Mouse (Mus musculus) cerebellum, adult 11-12 months (tissue): ENCODE measurements around the gene Pdzd8.
A peak's percentile ranks its signal among the peaks of the same experiment; 100 is the strongest.

Source experiments
- DNase-seq: peaks from one replicate; pipeline ENCODE4 v3.0.0; 2022

Gene Pdzd8

GRCm38 (mm10) chr19:59345658-59346283 is at the start of gene Pdzd8:
Gene Pdzd8 (minus strand): TSS chr19:59345780.
- DNase-seq, result peak; percentile 90

DNA sequence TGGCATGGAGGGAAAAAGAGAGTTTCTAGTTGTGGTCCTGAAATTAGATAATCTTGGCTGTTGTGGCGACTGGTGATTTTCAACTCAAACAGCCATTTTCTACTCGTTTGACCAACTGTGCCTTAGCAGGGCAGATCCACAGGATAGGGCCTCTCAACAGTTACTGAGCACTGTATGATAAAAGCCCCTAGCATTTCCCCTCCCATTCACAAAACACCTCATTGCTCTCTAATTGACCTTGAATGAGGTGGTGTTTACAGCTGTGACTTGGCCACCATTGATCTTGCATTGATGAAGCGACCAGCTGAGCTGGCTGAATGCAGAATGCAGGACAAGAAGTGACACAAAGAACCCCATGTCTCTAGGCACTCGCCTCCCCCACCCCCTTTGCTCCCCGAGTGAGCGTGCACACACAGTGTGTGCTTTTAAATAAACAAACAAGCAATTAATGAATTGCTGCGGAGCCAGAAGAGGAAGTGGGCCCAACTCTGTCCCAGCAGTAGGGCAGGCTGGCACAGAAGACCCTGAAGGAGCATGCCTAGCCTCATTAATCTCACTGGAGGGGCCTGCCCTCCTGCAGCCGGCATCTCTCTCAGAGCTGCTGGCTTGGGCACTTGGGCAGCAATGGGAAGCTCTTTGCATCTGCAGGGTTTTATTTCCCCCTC is 48.3 kb upstream of the Pdzd8 start:
- DNase-seq, result peak; percentile 21

DNA sequence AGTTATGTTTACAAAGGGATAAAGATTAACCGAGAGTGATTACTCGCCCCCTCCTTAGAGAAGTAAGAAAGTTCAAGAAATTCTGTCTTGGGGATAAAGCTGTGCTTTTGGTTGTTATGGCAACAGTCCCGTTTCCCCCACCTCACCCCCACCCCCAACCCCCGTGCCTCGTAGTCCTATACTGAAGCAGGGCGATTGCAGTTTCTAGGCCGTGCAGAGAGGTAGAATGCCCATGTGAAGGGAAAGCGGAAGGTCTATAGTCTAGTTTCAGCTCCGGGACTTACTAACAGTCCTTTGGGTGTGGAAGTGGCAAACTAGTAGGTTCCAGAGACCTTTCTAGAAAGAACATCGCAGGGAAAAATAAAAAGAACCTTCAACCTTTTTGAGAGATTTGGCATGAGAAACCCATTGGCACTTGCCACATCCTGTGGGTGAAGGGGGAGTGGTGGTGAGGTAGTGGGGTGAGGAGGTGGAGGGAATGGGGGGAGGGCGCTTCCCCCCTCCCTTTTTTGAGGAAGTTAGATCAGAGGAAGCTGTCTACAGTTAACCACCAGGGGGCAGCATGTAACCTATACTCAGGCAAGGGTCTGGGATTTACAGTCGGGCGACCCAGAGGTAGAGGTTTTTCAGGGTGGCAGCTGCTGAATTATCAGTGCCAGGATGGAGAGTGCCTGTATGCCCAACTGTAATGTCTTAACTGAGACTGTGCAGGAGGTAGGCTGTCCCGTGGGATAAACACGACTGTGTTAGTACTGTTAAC is 43.4 kb upstream of the Pdzd8 start:
- peak; percentile 14 for DNase-seq

- no peak for DNase-seq
Measured at GRCm38 (mm10) chr19:59388399-59388798, 42.8 kb upstream of the Pdzd8 start.

- DNase-seq, result no peak
Measured at GRCm38 (mm10) chr19:59387178-59387577, 41.6 kb upstream of the Pdzd8 start.

GRCm38 (mm10) chr19:59384582-59385495 is 39.3 kb upstream of the Pdzd8 start:
- no peak for DNase-seq

DNA sequence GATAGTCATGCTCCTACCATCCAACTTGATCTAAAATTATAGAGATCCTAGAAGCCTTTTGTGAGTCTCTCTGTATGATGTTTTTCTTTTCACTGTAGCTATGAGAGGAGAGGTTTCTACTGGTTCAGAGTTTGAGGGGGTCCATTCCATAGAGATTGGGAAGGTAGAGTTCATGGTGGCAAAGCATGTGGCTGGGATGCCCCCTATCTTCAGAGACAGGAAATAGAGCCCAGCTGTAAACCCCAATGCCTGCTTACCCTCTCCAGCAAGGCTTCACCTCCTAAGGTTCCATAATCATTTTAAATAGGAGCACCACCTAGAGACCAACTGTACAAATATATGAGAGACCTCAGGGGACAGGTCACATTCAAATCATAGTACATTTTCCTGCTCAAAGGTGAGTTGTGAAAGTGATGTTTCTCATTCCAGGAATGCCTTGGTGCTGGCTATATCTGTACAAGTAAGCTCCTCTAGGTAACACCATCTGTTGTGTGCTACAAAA is 36.9 kb upstream of the Pdzd8 start:
- DNase-seq, result no peak

GRCm38 (mm10) chr19:59379995-59380394 is 34.4 kb upstream of the Pdzd8 start:
- no peak for DNase-seq

- no peak for DNase-seq
Measured at GRCm38 (mm10) chr19:59376481-59376880, 30.9 kb upstream of the Pdzd8 start.

DNA sequence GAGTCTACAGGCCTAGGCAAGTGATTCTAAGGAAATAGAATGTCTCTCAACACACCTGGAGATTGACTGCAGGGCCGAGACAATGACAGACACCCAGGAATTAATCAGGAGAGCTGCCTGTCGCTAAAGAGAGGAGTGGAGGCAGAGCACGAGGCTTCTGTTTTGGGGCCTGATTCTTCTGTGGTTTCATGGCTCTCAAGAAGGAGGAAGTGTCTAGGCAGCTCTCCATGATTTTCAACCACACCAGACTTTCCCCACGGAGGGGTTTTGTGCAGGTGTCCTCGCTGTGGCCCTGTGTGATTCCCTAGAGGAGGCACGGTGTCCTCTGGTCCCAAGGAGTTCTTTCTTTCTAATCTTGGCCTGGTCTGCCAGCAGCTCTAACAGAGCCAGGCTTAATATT is 29.4 kb upstream of the Pdzd8 start:
- no peak for DNase-seq

GRCm38 (mm10) chr19:59372928-59373327 is 27.3 kb upstream of the Pdzd8 start:
- DNase-seq, result no peak

DNA sequence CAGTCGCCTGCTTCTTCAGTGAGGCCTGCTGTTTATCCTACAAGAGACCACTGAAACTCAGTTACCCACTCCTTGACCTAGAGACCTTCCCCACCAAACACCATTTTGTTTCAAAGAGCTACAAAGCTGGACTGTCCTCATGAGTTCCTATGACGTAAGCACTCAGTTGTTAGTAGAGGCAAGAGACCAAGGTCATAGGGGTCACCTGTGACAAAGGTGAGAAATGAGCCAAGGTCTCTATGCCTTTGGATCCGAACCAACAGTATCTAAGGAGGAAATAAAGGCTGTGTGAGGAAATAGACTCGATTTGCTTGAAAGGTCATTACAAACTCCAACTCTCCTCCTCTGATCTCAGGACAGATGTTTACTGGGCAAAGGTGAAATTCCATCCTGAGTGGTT is 25.4 kb upstream of the Pdzd8 start:
- no peak for DNase-seq

DNA sequence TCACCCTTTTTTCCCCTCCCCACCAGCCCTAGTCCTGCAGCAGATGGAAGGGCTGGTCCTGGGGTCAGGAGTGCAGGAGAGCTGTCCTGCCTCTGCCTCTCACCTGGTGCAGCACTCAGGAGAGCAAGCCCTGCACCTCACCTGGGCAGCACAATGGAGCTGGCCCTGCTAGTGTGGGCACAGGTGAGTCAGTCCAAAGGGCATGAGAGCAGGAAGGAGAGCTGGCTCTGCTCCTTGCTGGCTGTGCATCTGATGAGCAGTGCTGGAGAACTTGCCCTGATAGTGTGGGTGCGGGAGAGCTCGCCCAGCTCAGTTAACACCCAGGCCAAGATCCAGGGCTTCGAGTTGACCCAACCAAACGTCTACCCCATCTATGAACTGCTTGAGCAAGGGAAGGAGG is 22.3 kb upstream of the Pdzd8 start:
- no peak for DNase-seq

- DNase-seq, result no peak
Measured at GRCm38 (mm10) chr19:59366724-59367123, 21.1 kb upstream of the Pdzd8 start.

GRCm38 (mm10) chr19:59363666-59364065 is 18.1 kb upstream of the Pdzd8 start:
- DNase-seq, result no peak

DNA sequence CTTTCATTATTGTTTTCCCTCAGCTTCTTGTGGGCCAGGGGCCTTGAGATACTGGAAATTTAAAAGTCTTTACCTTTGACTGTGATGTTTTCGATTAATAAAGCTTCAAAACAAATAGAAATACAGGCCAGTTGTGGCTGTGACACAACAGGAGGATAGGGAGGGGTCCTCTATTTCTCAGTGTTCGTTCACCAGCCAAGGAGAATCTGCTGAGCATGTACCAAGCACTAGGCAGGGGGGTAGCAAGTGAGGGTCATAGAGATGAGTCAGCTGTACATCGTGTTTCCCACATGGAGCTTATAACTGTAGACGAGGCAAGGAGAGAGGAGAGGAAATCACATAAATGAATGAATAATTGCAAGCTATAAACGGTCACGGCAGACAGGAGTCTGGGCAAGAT is 17.1 kb upstream of the Pdzd8 start:
- no peak for DNase-seq

- no peak for DNase-seq
Measured at GRCm38 (mm10) chr19:59360486-59360896, 14.9 kb upstream of the Pdzd8 start.

DNA sequence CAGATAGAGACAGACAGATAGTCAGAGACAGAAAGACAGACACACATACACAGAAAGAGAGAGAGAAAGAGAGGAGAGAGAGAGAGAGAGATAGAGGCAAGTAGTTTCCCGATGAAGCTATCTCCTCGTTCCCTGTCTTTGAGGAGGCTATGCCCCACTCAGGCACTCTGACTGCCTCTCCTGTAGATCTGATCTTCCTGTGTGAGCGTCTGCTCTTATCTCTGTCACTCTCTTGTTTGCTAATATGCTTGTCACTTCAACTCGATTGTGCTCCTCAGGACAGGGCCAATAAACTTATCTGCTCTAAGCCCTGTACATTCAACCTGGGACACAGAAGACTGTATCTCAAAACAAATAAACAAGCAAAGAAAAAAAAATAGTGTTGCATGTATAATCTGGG is 13.6 kb upstream of the Pdzd8 start:
- no peak for DNase-seq

- no peak for DNase-seq
Measured at GRCm38 (mm10) chr19:59357878-59358277, 12.3 kb upstream of the Pdzd8 start.

DNA sequence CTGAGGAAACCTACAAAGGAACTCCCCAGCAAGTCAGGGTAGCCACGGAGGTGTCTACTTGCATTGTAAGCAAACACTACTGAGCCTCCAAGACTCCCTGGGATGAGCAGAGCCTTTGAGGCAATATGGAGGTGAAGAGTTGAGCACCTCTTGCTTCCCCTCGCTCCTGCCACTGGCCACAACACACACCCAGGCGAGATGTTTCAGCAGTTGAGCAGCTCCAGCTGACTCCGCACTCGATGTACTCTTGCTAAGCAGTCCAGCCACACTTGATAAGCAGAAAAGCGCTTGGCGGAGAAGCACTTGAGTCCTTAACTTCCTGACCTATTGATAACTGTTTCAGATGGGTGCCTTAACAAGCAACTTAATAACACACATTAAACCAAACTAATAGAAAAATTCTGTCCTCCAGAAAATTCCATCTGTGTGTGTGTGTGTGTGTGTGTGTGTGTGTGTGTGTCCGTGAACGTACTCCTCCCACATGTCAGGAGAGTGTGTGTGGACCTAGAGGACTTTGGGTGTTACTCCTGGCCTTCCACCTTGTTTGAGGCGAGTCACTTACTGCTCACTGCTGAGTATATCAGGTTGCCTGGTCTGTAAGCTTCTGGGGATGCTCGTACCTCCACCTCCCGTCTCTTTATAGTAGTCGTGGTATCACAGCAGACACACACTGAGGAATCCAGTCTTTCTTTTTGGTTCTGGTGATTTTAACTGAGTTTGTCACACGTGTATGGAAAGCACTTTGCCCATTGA is 11.4 kb upstream of the Pdzd8 start:
- DNase-seq, result no peak

- no peak for DNase-seq
Measured at GRCm38 (mm10) chr19:59356388-59356787, 10.8 kb upstream of the Pdzd8 start.

DNA sequence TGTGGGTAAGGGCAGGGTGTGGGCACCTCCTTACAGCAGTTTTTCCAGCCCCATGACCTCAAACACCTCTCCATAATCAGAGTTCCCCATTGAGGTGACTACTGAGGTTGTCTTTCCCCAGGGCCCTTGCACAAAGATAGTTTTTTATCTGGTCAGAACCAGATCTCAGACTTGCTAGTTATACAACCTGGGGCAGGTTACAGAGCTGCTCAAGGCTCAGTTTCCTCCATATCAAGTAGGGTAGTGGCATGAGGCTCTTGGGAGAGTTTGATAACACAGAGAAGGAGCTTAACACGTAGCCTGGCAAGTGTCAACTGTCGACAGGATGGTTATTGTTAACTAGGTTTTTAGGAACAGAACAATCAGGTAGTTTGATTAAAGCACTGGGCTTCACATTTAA is 9.3 kb upstream of the Pdzd8 start:
- DNase-seq, result no peak
